Mouse (Mus musculus) kidney, adult 11 months (tissue): ENCODE measurements at regions not wholly inside any gene's neighbourhood (a gene's known extent, or its start where the extent isn't known, plus 50 kb on each side); places are given as distances from the start of the nearest gene placed in this dataset.

Source experiments
- DNase-seq: peaks from one replicate; pipeline ENCODE4 v3.0.0; 2022

- no peak for DNase-seq
Measured at GRCm38 (mm10) chr7:113060991-113061390, 107.2 kb downstream of the Rassf10 start.

- no peak for DNase-seq
Measured at GRCm38 (mm10) chr7:113066536-113066935, 112.8 kb downstream of the Rassf10 start.

GRCm38 (mm10) chr7:113068296-113068695, 114.5 kb downstream of the Rassf10 start:
- no peak for DNase-seq

- no peak for DNase-seq
Measured at GRCm38 (mm10) chr7:113069336-113069924, 115.7 kb downstream of the Rassf10 start.

- no peak for DNase-seq
Measured at GRCm38 (mm10) chr7:113071418-113071817, 117.7 kb downstream of the Rassf10 start.

- DNase-seq = no peak
Measured at GRCm38 (mm10) chr7:113073781-113074180, 120.0 kb downstream of the Rassf10 start.

GRCm38 (mm10) chr7:113075371-113075770, 121.6 kb downstream of the Rassf10 start:
- no peak for DNase-seq

- no peak for DNase-seq
Measured at GRCm38 (mm10) chr7:113076243-113076642, 122.5 kb downstream of the Rassf10 start.

GRCm38 (mm10) chr7:113081120-113081519, 126.1 kb upstream of the Arntl start:
- no peak for DNase-seq

GRCm38 (mm10) chr7:113084930-113085625, 122.2 kb upstream of the Arntl start:
- DNase-seq = no peak

GRCm38 (mm10) chr7:113086158-113086557, 121.1 kb upstream of the Arntl start:
- DNase-seq = no peak

GRCm38 (mm10) chr7:113087646-113088045, 119.6 kb upstream of the Arntl start:
- DNase-seq = no peak

GRCm38 (mm10) chr7:113089044-113089443, 118.2 kb upstream of the Arntl start:
- DNase-seq = no peak

GRCm38 (mm10) chr7:113093931-113094330, 113.3 kb upstream of the Arntl start:
- DNase-seq = no peak

- DNase-seq = no peak
Measured at GRCm38 (mm10) chr7:113095092-113095491, 112.2 kb upstream of the Arntl start.

- no peak for DNase-seq
Measured at GRCm38 (mm10) chr7:113104265-113104664, 103.0 kb upstream of the Arntl start.

GRCm38 (mm10) chr7:113105359-113105758, 101.9 kb upstream of the Arntl start:
- DNase-seq = no peak

- no peak for DNase-seq
Measured at GRCm38 (mm10) chr7:113106731-113107130, 100.5 kb upstream of the Arntl start.

- no peak for DNase-seq
Measured at GRCm38 (mm10) chr7:113107965-113108364, 99.3 kb upstream of the Arntl start.

- DNase-seq = no peak
Measured at GRCm38 (mm10) chr7:113108442-113109000, 98.7 kb upstream of the Arntl start.

GRCm38 (mm10) chr7:113109481-113109880, 97.8 kb upstream of the Arntl start:
- no peak for DNase-seq

- no peak for DNase-seq
Measured at GRCm38 (mm10) chr7:113110867-113111508, 96.3 kb upstream of the Arntl start.

- no peak for DNase-seq
Measured at GRCm38 (mm10) chr7:113113266-113113893, 93.9 kb upstream of the Arntl start.
